Mouse (Mus musculus) cerebellum, adult (tissue): Measurements from ENCODE around the gene Npas1.

ENCODE experiments used
- ATAC-seq: cut with Nextera tagmentation; 2 replicates; pipeline ENCODE4 v1.9.2; 2017; ENCODE audit warnings: mild to moderate bottlenecking, moderate library complexity, mixed read lengths; ENCODE audit not compliant: insufficient number of reproducible peaks, low FRiP score, low TSS enrichment

Gene Npas1

GRCm38 (mm10) chr7:16472116-16472709, 5.3 kb downstream of the Npas1 start:
- no peak for ATAC-seq

GRCm38 (mm10) chr7:16471549-16471948, 6.0 kb downstream of the Npas1 start:
- no peak for ATAC-seq

GRCm38 (mm10) chr7:16468115-16468514, 9.4 kb downstream of the Npas1 start:
- ATAC-seq, result no peak

GRCm38 (mm10) chr7:16466565-16466964, 11.0 kb downstream of the Npas1 start:
- no peak for ATAC-seq

- no peak for ATAC-seq
These were observed 12.0 kb downstream of the Npas1 start for GRCm38 (mm10) chr7:16465568-16465967.

- 0 out of 2 replicates have a peak, but pooled peaks have one; percentile 50 for ATAC-seq
These were observed 12.4 kb downstream of the Npas1 start for GRCm38 (mm10) chr7:16465160-16465559.

GRCm38 (mm10) chr7:16463214-16463613, 14.3 kb downstream of the Npas1 start:
- no peak for ATAC-seq

- no peak for ATAC-seq
These were observed 15.8 kb downstream of the Npas1 start for GRCm38 (mm10) chr7:16461705-16462104.

- no peak for ATAC-seq
These were observed 16.4 kb downstream of the Npas1 start for GRCm38 (mm10) chr7:16461151-16461550.

GRCm38 (mm10) chr7:16460566-16460965, 17.0 kb downstream of the Npas1 start:
- ATAC-seq, result no peak

GRCm38 (mm10) chr7:16456289-16456688, 21.2 kb downstream of the Npas1 start:
- ATAC-seq, result no peak

GRCm38 (mm10) chr7:16455016-16455415, 22.5 kb downstream of the Npas1 start:
- no peak for ATAC-seq

- peak; percentile 72 for ATAC-seq
These were observed 24.3 kb downstream of the Npas1 start for GRCm38 (mm10) chr7:16453118-16453711.

GRCm38 (mm10) chr7:16452587-16453073, 24.9 kb downstream of the Npas1 start, which contains the start of gene Tmem160:
TSS of gene Tmem160 (plus strand) at chr7:16452779.
- ATAC-seq, result peak; percentile 99

GRCm38 (mm10) chr7:16451656-16452055, 25.9 kb downstream of the Npas1 start:
- ATAC-seq, result no peak

- ATAC-seq, result no peak
These were observed 36.3 kb downstream of the Npas1 start for GRCm38 (mm10) chr7:16441241-16441640.

- ATAC-seq, result no peak
These were observed 42.4 kb downstream of the Npas1 start for GRCm38 (mm10) chr7:16435088-16435487.

- ATAC-seq, result no peak
These were observed 44.1 kb downstream of the Npas1 start for GRCm38 (mm10) chr7:16433352-16433971.

GRCm38 (mm10) chr7:16426129-16426729, 51.3 kb downstream of the Npas1 start:
- peak; percentile 66; the same call in 1 of the 2 replicates for ATAC-seq

GRCm38 (mm10) chr7:16425721-16426120, 51.8 kb downstream of the Npas1 start:
- no peak for ATAC-seq

GRCm38 (mm10) chr7:16423731-16424130, 53.8 kb downstream of the Npas1 start:
- no peak for ATAC-seq
